Mouse (Mus musculus) mesoderm, embryonic 11.5 days (tissue): ENCODE results near the gene Sema4g.
A peak's percentile ranks its signal among the peaks of the same experiment; 100 is the strongest.

Experiments
- DNase-seq: peaks from one replicate; pipeline ENCODE4 v3.0.0-alpha.2; 2012; ENCODE audit warnings: low read depth, low spot score

Gene Sema4g

GRCm38 (mm10) chr19:45003740-45004516, 15.0 kb downstream of the Sema4g start:
- DNase-seq: no peak

GRCm38 (mm10) chr19:45005444-45005843, 16.5 kb downstream of the Sema4g start, which contains the start of gene Twnk:
Gene Twnk, plus strand, starts transcription at chr19:45005663.
- no peak for DNase-seq

- peak; percentile 92 for DNase-seq
These were observed 17.2 kb downstream of the Sema4g start, which contains the start of gene Mrpl43 for GRCm38 (mm10) chr19:45005957-45006712. Gene Mrpl43, minus strand, starts transcription at chr19:45006442.

- no peak for DNase-seq
These were observed 18.1 kb downstream of the Sema4g start for GRCm38 (mm10) chr19:45007021-45007420.

GRCm38 (mm10) chr19:45007425-45008191, 18.7 kb downstream of the Sema4g start:
- no peak for DNase-seq

- no peak for DNase-seq
These were observed 21.7 kb downstream of the Sema4g start for GRCm38 (mm10) chr19:45010646-45011045.

- DNase-seq: no peak
These were observed 23.3 kb downstream of the Sema4g start for GRCm38 (mm10) chr19:45012219-45012618.

GRCm38 (mm10) chr19:45012636-45013035, 23.7 kb downstream of the Sema4g start:
- no peak for DNase-seq

GRCm38 (mm10) chr19:45013581-45014225, 24.8 kb downstream of the Sema4g start:
- DNase-seq: no peak

GRCm38 (mm10) chr19:45014335-45014971, 25.6 kb downstream of the Sema4g start, which contains the start of gene Lzts2:
Gene Lzts2, plus strand, starts transcription at chr19:45014414.
- DNase-seq: no peak

GRCm38 (mm10) chr19:45014981-45015402, 26.1 kb downstream of the Sema4g start:
- no peak for DNase-seq

GRCm38 (mm10) chr19:45015518-45016281, 26.8 kb downstream of the Sema4g start:
- no peak for DNase-seq

GRCm38 (mm10) chr19:45016341-45017215, 27.7 kb downstream of the Sema4g start:
- DNase-seq: peak; percentile 82

- peak; percentile 88 for DNase-seq
These were observed 28.4 kb downstream of the Sema4g start for GRCm38 (mm10) chr19:45017216-45017771.

- peak; percentile 86 for DNase-seq
These were observed 29.0 kb downstream of the Sema4g start for GRCm38 (mm10) chr19:45017909-45018308.

- no peak for DNase-seq
These were observed 29.5 kb downstream of the Sema4g start for GRCm38 (mm10) chr19:45018351-45018831.

GRCm38 (mm10) chr19:45020348-45020747, 31.4 kb downstream of the Sema4g start:
- no peak for DNase-seq

- DNase-seq: no peak
These were observed 32.5 kb downstream of the Sema4g start for GRCm38 (mm10) chr19:45021362-45021761.

GRCm38 (mm10) chr19:45023993-45024392, 35.1 kb downstream of the Sema4g start:
- DNase-seq: no peak
